Mouse (Mus musculus): ENCODE measurements around the gene Cemip. TPM values are rescaled to one million over a fixed set of nuclear protein-coding genes. Genes with fewer than 3 reads are reported as not detected.
"Not testable (repeated sequence)": the region's sequence is repeated elsewhere in the genome, so short reads cannot be mapped to it uniquely, and the experiment has no call there.

Cemip gene
- total RNA-seq, 2 experiments from 2014 or later: 29.6 to 32.6 TPM

DNA sequence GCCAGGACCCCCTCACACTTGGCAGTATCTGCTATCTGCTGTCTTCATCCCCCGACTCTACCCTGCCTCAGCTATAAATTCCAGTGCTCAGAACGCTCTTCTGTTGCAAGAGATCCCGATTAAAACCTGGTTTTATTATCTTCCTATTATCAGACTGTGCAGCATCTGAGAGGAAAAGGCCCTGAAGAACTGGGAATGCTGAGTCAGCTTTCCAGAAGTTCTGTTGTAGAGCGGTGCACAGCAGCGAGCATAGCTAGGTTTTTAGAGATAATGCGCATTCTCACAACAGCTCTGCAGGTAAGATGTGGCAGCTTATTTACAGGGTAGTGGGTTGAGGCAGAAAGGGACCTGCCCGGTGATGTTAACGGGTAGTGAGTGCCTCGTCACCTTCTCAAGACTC is 172.3 kb downstream of the Cemip start:
- no peak for DNase-seq (ENCODE audit: extremely low spot score in 1 of 2, low spot score in 2 of 2)
- intact Hi-C loops (cut with DNase I): loop anchor here (5.0 kb wide), 3 partner anchors 173 to 443 kb away; partner anchors contain the start of gene Cemip

DNA sequence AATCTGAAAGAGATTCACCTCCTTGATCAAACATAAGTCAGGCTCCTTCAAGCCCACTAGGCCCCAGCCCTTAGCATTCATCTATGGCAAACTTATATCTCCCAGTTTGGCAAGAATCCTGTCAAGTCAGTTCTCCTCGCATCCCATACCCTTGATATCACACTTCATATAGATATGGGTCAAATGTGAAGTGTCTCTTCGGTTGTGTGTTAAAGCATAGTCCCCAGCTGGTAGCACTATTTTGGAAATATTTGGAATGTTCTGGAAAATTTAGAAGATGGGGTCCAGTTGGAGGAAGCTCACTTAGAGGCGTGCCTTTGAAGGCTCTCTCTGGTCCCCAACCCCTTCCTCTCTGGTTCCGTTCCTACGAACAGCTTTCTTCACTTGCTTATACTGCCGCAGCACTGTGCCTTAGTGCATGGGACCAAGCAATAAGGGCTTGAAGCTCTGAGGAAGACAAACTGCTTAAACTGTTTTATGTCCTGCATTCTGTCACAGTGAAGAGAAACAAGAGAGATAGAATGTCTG is 172.8 kb downstream of the Cemip start:
- intact Hi-C loops (cut with DNase I): loop anchor here (5.0 kb wide), 3 partner anchors 174 to 444 kb away; partner anchors contain the start of gene Cemip
- DNase-seq (ENCODE audit: extremely low spot score in 1 of 2, low spot score in 2 of 2): no peak

DNA sequence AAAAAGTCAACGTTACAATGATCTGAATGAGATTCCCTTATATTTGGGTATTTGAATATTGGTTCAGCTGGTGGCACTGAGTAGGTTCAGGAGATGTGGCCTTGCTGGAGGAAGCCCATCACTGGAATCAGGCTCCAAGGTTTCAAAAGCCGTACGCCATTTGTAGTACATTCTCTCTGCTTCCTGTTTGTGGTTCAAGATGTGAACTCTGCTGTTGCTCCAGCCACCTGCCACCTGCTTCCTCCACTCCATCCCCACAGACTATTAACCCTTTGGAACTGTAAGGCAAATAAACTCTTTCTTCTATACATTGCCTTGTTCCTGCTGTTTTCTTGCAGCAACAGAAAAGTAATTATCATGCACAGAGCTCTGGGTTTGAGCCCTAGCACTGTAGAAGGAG is 174.4 kb downstream of the Cemip start:
- no peak for DNase-seq (ENCODE audit: extremely low spot score in 1 of 2, low spot score in 2 of 2)
- intact Hi-C loops (cut with DNase I): loop anchor here (5.0 kb wide), 3 partner anchors 175 to 445 kb away; partner anchors contain the start of gene Cemip

DNA sequence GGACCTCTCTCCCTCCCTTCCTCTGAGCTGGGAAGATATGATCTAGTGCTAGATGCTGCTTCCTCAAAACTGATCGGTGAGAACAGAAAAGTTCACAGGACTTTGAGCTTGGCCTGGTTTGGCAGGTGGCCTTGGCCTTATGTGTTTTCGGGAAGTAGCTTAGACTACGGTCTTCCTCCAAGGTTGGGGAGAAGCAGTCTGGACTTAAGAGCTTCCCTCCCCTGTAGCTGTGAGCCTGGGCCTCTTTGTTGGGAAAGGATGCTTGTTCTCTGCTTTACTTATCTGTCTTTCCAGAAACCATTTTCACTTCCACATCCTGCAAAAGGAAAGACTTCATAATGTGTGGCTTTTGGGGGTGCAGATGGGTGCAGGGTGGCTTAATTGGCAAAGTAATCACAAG is 181.5 kb downstream of the Cemip start:
- DNase-seq (ENCODE audit: extremely low spot score in 1 of 2, low spot score in 2 of 2): no peak
- intact Hi-C loops (cut with DNase I): no loop called here

DNA sequence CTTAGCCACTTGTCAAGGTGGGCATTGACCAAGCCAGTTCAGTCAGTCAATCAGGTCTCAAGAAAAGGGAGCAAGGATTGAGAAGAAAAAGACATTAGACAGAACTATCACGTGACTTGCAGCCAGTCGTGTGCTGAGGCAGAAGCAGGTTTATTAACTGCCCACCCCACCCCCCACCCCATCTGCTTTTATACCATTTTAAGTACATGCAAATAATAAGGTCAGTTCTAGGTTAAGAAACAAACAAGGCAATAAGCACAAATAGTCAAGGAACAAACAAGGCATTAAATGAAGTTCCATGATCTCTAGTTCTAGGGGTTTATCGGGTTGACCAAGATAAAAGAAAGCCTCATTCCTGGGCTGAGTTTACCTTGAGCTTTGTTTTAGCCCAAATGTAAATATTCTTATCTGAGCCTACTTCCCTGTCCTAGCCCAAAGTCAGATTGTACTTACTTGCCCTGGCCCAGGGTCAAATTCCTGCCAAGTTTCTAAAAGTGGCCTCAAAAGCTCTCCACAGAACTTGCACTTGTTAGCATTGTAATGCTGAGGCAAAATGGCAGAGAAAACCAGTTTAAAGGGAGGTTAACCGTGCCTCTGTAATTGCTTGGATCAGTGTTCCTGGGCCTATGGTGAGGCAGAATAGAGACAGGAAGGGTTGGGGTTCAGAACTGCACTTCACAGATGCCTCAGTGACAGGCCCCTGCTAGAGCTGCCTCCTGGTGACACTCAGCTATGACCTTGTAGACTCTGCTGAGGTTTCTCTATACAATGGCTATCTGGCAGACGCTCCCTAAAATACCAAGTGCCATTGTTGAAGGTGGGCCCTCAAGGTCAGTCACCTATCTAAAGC is 183.8 kb downstream of the Cemip start:
- DNase-seq (ENCODE audit: extremely low spot score in 1 of 2, low spot score in 2 of 2): no peak
- intact Hi-C loops (cut with DNase I): no loop called here

DNA sequence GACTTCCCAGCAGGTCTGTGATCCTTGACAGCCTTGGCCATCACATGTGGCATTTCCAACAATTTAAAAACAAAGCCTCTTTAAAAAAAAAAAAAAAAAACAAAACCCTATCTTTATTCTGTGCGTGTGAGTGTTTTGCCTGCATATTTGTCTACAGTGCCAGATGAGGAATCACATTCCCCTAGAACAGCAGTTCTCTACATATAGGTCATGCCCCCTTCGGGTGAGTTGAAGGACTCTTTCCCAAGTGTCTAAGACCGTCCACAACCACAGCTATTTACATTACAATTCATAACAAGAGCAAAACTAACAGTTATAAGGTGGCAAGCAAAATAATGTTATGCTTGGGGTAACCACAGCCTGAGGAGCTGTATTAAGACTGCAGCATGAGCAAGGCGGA is 184.9 kb downstream of the Cemip start:
- DNase-seq (ENCODE audit: extremely low spot score in 1 of 2, low spot score in 2 of 2): no peak
- intact Hi-C loops (cut with DNase I): no loop called here

DNA sequence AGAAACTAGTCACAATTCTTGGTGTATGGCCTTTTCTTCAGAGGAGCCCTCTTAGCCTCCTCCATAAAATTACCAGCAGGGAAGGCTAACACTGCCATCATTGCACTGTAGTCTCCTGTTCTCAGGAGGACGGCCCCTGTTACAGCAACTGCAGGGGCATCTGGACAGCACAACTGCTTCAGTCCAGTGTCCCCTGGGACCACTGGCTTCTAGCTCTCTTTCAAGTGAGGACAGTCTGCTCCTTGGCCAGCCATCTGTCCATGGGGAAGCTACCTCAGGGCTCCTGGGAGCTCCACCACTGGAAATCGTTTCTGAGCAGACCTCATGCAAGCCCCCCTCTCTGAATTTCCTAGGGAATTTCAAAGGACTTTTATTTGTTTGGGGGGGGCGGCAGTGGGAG is 185.8 kb downstream of the Cemip start:
- intact Hi-C loops (cut with DNase I): no loop called here
- DNase-seq (ENCODE audit: extremely low spot score in 1 of 2, low spot score in 2 of 2): no peak

DNA sequence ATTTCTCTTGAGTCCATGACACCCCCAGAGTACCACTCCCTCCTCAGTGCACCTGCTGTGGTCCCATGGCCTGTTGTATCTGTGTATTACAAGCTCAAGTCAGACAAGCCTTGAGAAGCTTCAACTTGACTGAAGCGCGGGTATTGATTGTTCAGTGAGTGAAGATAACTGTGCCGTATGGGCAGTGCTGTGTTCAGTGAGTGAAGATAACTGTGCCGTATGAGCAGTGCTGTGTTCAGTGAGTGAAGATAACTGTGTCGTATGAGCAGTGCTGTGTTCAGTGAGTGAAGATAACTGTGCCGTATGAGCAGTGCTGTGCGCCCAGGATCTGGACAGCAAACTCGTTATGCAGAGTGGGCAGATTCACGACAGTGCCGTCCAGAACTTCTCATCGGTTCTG is 188.0 kb downstream of the Cemip start:
- no peak for DNase-seq (ENCODE audit: extremely low spot score in 1 of 2, low spot score in 2 of 2)
- intact Hi-C loops (cut with DNase I): no loop called here

DNA sequence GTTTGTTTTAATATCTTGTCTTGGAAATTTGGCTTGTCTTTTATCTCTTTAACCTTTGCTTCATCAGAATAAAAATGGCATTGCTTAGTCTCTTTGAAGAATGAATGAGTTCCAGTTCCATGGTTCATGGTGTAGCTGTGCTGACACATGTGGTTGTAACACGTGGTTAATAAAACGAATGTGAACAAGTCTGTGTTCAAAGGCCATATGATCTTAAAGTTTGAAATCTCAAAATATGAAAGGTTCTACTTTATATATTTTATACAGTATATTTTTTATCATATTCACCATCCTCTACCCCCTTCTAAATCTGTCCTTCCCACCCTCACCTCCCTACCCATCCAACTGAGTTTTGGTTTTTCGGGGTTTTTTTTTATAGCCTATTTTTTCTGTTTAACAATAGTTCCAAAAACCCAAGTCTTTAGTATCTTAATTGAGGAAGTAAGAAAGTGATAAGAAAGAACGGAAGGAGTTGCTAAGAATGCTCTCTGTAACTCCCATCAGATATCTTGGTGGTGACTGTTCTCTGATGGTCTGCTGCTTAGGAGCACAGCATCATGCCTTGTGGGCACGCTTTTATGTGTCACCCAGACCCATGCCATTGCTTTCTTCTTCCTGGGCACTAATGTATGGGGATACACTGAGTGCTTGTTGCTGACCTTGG is 190.1 kb downstream of the Cemip start:
- intact Hi-C loops (cut with DNase I): no loop called here
- no peak for DNase-seq (ENCODE audit: extremely low spot score in 1 of 2, low spot score in 2 of 2)

DNA sequence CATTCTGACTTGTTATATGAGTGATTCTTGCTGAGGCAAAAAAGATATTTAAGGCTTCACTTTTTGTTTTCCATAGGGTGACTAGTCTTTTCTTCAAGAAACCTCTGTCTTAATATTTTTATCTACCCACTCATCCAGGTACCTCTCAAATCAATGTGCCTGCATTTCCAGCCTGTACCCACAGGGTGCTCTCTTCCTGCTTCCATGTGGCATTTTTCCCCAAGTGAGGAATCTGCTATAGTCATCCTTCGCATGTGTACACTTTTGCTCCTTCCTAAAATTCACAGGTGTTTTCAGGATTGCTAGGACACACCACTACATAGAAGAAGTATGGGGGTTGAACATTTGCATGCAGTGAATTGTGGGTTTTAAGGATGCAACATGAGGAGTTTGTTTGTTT is 192.0 kb downstream of the Cemip start:
- DNase-seq (ENCODE audit: extremely low spot score in 1 of 2, low spot score in 2 of 2): no peak
- intact Hi-C loops (cut with DNase I): no loop called here

DNA sequence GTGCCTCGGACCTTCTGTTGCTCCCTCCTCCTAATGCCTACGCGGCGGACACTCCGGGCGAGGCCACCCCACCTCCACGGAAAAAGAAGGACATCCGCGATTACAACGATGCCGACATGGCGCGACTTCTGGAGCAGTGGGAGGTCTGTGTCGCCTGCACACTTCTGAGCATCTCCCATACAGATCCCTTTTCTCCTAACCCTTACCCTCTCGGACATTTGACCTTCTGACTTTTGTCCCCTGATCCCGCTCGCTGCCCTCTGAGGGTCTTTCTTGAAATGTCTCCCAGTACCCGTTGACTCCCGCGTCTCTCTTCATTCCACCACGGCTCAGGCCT is 194.0 kb downstream of the Cemip start:
- DNase-seq (ENCODE audit: extremely low spot score in 1 of 2, low spot score in 2 of 2): no peak
- intact Hi-C loops (cut with DNase I): no loop called here

DNA sequence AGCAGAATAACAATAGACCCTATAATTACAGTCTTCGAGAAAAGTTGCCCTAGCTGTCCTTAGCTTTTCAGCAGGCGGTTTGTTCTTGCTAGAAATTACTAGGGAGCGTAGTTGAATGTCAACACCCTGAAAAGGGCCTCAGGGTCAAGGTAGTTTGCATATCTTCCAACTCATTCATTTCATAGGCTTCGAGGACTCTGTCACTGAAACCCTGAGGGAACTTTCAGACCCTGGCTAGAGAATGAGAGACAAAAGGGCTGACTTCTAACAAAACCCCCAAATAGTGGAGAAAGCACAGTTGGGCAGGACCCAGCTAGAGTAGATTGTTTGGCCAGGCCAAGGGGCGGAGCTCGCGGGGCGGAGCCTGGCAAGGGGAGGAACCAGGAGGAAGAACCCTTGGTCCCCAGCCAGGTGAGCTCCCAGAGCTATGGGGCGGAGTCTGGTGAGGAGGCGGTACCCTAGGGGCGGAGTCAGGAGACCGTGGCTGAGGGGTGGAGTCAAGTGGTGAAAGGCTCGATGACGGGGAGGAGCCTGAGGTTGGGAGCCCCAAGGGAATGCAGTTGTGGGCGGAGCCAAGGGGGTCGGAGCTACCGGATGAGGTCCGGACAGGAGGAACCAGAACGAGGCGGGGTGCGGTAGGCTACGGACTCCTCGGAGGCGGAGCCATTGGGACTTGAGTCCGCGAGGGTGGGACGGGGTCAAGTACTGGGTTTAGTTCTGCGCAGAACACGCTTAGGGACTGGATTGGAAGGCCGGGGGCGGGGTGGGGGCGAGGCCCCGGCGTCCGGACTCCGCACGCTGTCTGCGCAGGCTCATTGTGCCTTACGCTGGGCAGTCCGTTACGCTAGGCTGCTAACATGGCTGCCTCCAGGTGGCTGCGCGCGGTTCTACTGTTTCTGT is 194.6 kb downstream of the Cemip start:
- intact Hi-C loops (cut with DNase I): no loop called here
- DNase-seq (ENCODE audit: extremely low spot score in 1 of 2, low spot score in 2 of 2): peak; percentile 95 to 99

DNA sequence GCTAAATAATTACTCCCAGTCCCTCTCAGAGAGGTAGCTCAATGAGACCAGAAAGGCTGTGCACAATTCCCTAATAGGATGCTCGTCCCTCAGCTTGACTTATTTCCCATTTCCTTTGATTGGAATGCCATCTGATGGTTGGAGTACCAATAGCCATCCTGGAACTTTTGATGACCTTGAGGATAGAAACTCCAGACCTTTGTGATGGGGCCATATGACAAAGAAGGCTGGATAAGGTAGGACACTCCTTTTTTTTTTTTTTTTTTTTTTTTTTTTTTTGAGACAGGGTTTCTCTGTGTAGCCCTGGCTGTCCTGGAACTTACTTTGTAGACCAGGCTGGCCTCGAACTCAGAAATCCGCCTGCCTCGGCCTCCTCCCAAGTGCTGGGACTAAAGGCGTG is 196.4 kb downstream of the Cemip start:
- not testable (repeated sequence) for DNase-seq (ENCODE audit: extremely low spot score in 1 of 2, low spot score in 2 of 2)
- intact Hi-C loops (cut with DNase I): loop anchor here (5.0 to 10.0 kb wide), 2 partner anchors 223 to 325 kb away; no protein-coding TSS in a partner anchor

DNA sequence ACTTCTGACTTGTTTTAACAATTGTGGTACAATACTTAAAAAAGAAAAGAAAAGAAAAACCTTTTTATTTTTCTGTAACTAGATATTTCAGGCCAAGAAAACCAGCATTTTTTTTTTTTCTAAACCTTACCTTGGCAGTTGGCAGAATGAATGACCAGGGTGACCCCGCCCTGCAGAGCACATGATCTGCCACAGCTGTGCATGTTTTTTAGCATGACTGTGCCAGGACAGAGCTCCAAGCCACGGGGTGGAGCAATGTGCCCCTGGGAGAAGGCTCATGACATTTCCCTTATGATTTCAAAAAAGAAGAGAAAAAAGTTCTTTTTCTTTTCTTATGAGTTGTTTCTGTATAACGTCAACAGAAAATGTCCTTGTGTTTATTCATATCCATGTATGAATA is 196.9 kb downstream of the Cemip start:
- intact Hi-C loops (cut with DNase I): loop anchor here (5.0 to 10.0 kb wide), 2 partner anchors 222 to 325 kb away; no protein-coding TSS in a partner anchor
- DNase-seq (ENCODE audit: extremely low spot score in 1 of 2, low spot score in 2 of 2): no peak

DNA sequence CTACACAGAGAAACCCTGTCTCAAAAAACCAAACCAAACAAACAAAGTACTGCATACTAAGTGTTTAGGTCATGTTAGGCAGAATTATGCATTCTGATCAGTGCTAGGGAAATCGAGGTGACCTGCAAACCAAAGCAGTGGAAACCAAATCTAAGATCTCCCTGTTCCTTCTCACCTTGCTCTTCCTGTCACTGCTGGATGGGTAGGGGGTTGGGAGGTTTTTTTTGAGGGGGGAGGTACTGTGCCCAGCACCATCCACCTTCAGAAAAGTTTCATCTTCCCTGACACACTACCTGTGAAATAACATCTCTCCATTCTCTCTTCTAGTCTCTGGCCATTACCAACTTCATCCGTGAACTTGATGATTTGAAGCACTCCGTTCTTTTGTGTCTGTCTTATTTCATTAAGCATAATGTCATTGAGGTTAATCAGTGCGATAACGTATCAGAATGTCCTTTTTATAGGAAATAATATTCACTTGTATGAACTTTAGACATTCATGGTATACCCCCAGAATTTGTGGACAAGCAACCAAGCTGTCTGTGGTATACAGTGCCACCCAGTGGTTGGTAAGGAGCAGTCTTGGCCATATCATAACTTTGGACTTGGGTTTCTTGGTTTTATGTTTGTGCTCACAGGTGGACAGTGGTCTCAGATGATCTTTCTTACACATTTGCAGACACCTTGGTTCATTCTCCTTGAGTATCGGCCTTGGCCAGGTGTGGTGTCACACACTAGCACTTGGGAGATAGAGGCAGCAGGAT is 199.8 kb downstream of the Cemip start:
- DNase-seq (ENCODE audit: extremely low spot score in 1 of 2, low spot score in 2 of 2): no peak
- intact Hi-C loops (cut with DNase I): loop anchor here (5.0 to 10.0 kb wide), 2 partner anchors 219 to 322 kb away; no protein-coding TSS in a partner anchor

DNA sequence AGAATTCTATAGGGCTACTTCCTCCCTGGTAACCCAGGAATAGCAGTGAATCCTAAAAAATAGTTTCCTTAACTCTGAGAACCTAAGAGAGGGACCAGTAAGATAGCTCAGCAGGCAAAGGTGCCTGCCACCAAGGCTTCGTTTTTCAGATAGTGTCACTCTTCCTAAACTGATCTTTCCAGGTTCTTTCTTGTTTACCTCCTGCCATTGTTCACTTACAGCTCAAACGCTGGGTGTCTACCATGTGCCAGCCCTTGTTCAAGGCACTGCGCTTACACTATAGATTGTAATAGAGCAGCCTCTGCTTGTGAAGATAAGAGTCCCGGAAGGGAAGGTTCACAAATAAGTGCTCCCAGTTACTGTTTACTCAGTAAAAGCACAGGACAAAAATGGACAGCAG is 200.5 kb downstream of the Cemip start:
- no peak for DNase-seq (ENCODE audit: extremely low spot score in 1 of 2, low spot score in 2 of 2)
- intact Hi-C loops (cut with DNase I): loop anchor here (5.0 to 10.0 kb wide), 2 partner anchors 219 to 321 kb away; no protein-coding TSS in a partner anchor

DNA sequence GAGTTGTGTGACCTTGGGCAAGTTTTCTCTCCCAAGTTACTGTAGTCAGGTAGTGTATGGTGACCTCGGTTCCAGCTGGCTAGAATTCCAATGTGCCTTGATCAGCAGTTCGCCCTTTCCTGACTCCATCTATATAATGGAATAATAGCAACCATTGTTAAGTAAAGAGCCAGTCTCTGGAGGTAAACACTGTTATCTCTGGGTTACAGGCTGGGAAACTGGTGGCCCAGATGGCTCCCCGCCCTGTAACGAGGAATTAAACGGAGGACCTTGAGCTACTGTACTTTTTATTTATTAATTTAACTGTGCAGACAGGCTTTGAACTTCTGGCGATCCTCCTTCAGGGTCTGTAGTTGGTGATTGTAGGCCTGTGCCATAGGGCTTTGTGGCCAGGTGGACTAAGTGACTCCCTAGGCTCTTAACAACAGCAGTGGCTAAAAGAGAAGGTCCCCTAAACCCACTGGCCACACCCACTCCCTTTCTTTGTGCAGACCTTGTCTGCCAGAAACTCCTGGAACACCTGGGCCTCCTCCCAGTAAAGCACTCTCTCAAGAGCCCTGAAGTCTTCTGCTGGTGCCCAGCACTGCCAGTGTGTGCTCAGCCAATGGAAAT is 201.3 kb downstream of the Cemip start:
- DNase-seq (ENCODE audit: extremely low spot score in 1 of 2, low spot score in 2 of 2): no peak
- intact Hi-C loops (cut with DNase I): loop anchor here (5.0 to 10.0 kb wide), 3 partner anchors 73 to 320 kb away; no protein-coding TSS in a partner anchor
